Mouse (Mus musculus): ENCODE results near the gene Rcc1. TPM values are rescaled to one million over a fixed set of nuclear protein-coding genes. Genes with fewer than 3 reads are reported as not detected.

Gene Rcc1
- polyA plus RNA-seq, 1 experiment from 2014 or later = 45.3 TPM

- Histone ChIP-seq H3K9ac (replicated peaks; ENCODE audit: low read depth, low read length) (no peak overlapping the region), H3K27ac (ENCODE audit: low read length) (no peak overlapping the region), H3K4me2 (replicated peaks; ENCODE audit: low read depth, low read length) (no peak overlapping the region), H3K4me3 (ENCODE audit: low read depth, low read length) (no peak overlapping the region), H3K4me1 (ENCODE audit: control insufficient read depth, insufficient read depth, low read length) (no peaks in the 10 kb centered on the region), H3K36me3 (ENCODE audit: control insufficient read depth, insufficient read depth, low read length) (peaks cover 11% of the 10 kb centered on the region; the same call in 1 of the 2 replicates), H3K9me3 (ENCODE audit: control insufficient read depth, low read depth, low read length) (no peaks in the 10 kb centered on the region), H3K27me3 (ENCODE audit: control insufficient read depth, insufficient read depth, low read length) (no peaks in the 10 kb centered on the region)
- ATAC-seq (ENCODE audit: insufficient number of reproducible peaks, insufficient read depth, low FRiP score, low read depth) = no peak
- 76% methylated on average over 5 of the region's 5 CpGs for WGBS
These were observed 34.2 kb upstream of the Rcc1 start for GRCm38 (mm10) chr4:132387617-132388016.

DNA sequence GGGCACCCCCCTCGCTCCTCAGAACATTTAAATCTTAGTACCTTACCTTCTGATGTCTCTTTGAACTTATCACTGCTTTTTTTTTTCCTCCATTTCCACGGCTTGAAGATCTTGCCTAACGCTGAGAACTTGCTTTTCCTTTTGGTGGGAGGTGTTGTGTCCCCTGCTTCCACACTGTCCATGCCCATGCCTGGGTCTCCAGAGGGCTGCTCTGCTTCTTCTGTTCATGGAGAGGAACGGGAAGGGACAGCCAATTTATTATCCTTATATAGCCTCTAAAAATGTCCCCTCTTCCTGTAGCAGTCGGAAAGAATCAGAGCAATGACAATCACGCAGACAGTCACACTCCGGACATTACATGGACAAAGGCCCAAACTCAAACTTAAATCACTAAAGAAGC lies 33.4 kb upstream of the Rcc1 start:
- no peaks in the 10 kb centered on the region for H3K27me3 ChIP-seq (ENCODE audit: control insufficient read depth, insufficient read depth, low read length)
- no peaks in the 10 kb centered on the region for H3K9me3 ChIP-seq (ENCODE audit: control insufficient read depth, low read depth, low read length)
- peaks cover 11% of the 10 kb centered on the region; the same call in 1 of the 2 replicates for H3K36me3 ChIP-seq (ENCODE audit: control insufficient read depth, insufficient read depth, low read length)
- no peak overlapping the region for H3K4me2 ChIP-seq (replicated peaks; ENCODE audit: low read depth, low read length)
- H3K4me3 ChIP-seq (ENCODE audit: low read depth, low read length) = no peak overlapping the region
- no peaks in the 10 kb centered on the region for H3K4me1 ChIP-seq (ENCODE audit: control insufficient read depth, insufficient read depth, low read length)
- no peak for ATAC-seq (ENCODE audit: insufficient number of reproducible peaks, insufficient read depth, low FRiP score, low read depth)
- WGBS = 83% methylated on average over 7 of the region's 7 CpGs
- no peak overlapping the region for H3K27ac ChIP-seq (ENCODE audit: low read length)
- H3K9ac ChIP-seq (replicated peaks; ENCODE audit: low read depth, low read length) = no peak overlapping the region

- Histone ChIP-seq H3K9ac (replicated peaks; ENCODE audit: low read depth, low read length) (no peak overlapping the region), H3K36me3 (ENCODE audit: control insufficient read depth, insufficient read depth, low read length) (peaks cover 11% of the 10 kb centered on the region; the same call in 1 of the 2 replicates), H3K9me3 (ENCODE audit: control insufficient read depth, low read depth, low read length) (no peaks in the 10 kb centered on the region), H3K4me2 (replicated peaks; ENCODE audit: low read depth, low read length) (no peak overlapping the region), H3K4me1 (ENCODE audit: control insufficient read depth, insufficient read depth, low read length) (no peaks in the 10 kb centered on the region), H3K4me3 (ENCODE audit: low read depth, low read length) (no peak overlapping the region), H3K27ac (ENCODE audit: low read length) (no peak overlapping the region), H3K27me3 (ENCODE audit: control insufficient read depth, insufficient read depth, low read length) (no peaks in the 10 kb centered on the region)
- 84% methylated on average over 8 of the region's 8 CpGs for WGBS
- no peak for ATAC-seq (ENCODE audit: insufficient number of reproducible peaks, insufficient read depth, low FRiP score, low read depth)
These were observed 32.5 kb upstream of the Rcc1 start for GRCm38 (mm10) chr4:132385771-132386410.

- no peaks in the 10 kb centered on the region for H3K9me3 ChIP-seq (ENCODE audit: control insufficient read depth, low read depth, low read length)
- WGBS = 82% methylated on average over 3 of the region's 3 CpGs
- H3K4me1 ChIP-seq (ENCODE audit: control insufficient read depth, insufficient read depth, low read length) = no peaks in the 10 kb centered on the region
- no peak overlapping the region for H3K4me3 ChIP-seq (ENCODE audit: low read depth, low read length)
- H3K36me3 ChIP-seq (ENCODE audit: control insufficient read depth, insufficient read depth, low read length) = peaks cover 11% of the 10 kb centered on the region; the same call in 1 of the 2 replicates
- no peaks in the 10 kb centered on the region for H3K27me3 ChIP-seq (ENCODE audit: control insufficient read depth, insufficient read depth, low read length)
- H3K4me2 ChIP-seq (replicated peaks; ENCODE audit: low read depth, low read length) = no peak overlapping the region
- no peak for ATAC-seq (ENCODE audit: insufficient number of reproducible peaks, insufficient read depth, low FRiP score, low read depth)
- H3K9ac ChIP-seq (replicated peaks; ENCODE audit: low read depth, low read length) = no peak overlapping the region
- no peak overlapping the region for H3K27ac ChIP-seq (ENCODE audit: low read length)
These were observed 30.1 kb upstream of the Rcc1 start for GRCm38 (mm10) chr4:132383455-132383854.

GRCm38 (mm10) chr4:132382296-132382695 lies 28.9 kb upstream of the Rcc1 start:
- H3K9ac ChIP-seq (replicated peaks; ENCODE audit: low read depth, low read length) = no peak overlapping the region
- H3K27ac ChIP-seq (ENCODE audit: low read length) = no peak overlapping the region
- H3K27me3 ChIP-seq (ENCODE audit: control insufficient read depth, insufficient read depth, low read length) = no peaks in the 10 kb centered on the region
- no peaks in the 10 kb centered on the region for H3K9me3 ChIP-seq (ENCODE audit: control insufficient read depth, low read depth, low read length)
- no peak overlapping the region for H3K4me3 ChIP-seq (ENCODE audit: low read depth, low read length)
- peaks cover 16% of the 10 kb centered on the region; the same call in 1 of the 2 replicates for H3K36me3 ChIP-seq (ENCODE audit: control insufficient read depth, insufficient read depth, low read length)
- H3K4me2 ChIP-seq (replicated peaks; ENCODE audit: low read depth, low read length) = no peak overlapping the region
- 85% methylated on average over 4 of the region's 4 CpGs for WGBS
- no peaks in the 10 kb centered on the region for H3K4me1 ChIP-seq (ENCODE audit: control insufficient read depth, insufficient read depth, low read length)
- no peak for ATAC-seq (ENCODE audit: insufficient number of reproducible peaks, insufficient read depth, low FRiP score, low read depth)

GRCm38 (mm10) chr4:132380965-132381616 lies 27.7 kb upstream of the Rcc1 start:
- Histone ChIP-seq H3K4me1 (ENCODE audit: control insufficient read depth, insufficient read depth, low read length) (no peaks in the 10 kb centered on the region), H3K9me3 (ENCODE audit: control insufficient read depth, low read depth, low read length) (no peaks in the 10 kb centered on the region), H3K36me3 (ENCODE audit: control insufficient read depth, insufficient read depth, low read length) (peaks cover 20% of the 10 kb centered on the region; the same call in 1 of the 2 replicates), H3K27ac (ENCODE audit: low read length) (no peak overlapping the region), H3K4me2 (replicated peaks; ENCODE audit: low read depth, low read length) (no peak overlapping the region), H3K4me3 (ENCODE audit: low read depth, low read length) (no peak overlapping the region), H3K9ac (replicated peaks; ENCODE audit: low read depth, low read length) (no peak overlapping the region), H3K27me3 (ENCODE audit: control insufficient read depth, insufficient read depth, low read length) (no peaks in the 10 kb centered on the region)
- no peak for ATAC-seq (ENCODE audit: insufficient number of reproducible peaks, insufficient read depth, low FRiP score, low read depth)
- 82% methylated on average over 2 of the region's 2 CpGs for WGBS

DNA sequence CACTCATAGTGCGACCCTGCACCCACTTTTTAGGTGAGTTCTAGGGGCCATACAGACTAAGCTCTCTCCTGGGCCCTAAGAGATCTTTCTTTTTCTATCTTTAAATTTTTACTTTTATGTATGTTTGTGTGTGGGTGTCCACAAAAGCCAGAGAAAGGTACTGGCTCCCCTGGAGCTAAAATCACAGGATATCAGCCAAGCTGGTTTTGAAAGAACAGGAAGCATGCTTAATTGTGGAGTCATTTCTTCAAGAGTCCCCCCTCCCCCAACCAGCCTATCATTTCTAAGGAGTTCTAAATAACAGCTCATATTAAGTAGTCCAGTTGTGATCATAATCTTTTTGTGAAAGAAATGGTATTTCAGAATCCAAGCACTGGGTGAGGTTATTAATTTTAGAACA lies 20.4 kb upstream of the Rcc1 start:
- Histone ChIP-seq H3K4me1 (ENCODE audit: control insufficient read depth, insufficient read depth, low read length) (no peaks in the 10 kb centered on the region), H3K36me3 (ENCODE audit: control insufficient read depth, insufficient read depth, low read length) (peaks cover 52% of the 10 kb centered on the region)
- WGBS = 93% methylated on average over 1 of the region's 1 CpGs

GRCm38 (mm10) chr4:132369953-132370750 lies 16.7 kb upstream of the Rcc1 start:
- Histone ChIP-seq H3K27ac (ENCODE audit: low read length) (no peak overlapping the region), H3K4me2 (replicated peaks; ENCODE audit: low read depth, low read length) (no peak overlapping the region), H3K36me3 (ENCODE audit: control insufficient read depth, insufficient read depth, low read length) (peaks cover 56% of the 10 kb centered on the region), H3K9me3 (ENCODE audit: control insufficient read depth, low read depth, low read length) (no peaks in the 10 kb centered on the region), H3K27me3 (ENCODE audit: control insufficient read depth, insufficient read depth, low read length) (no peaks in the 10 kb centered on the region), H3K9ac (replicated peaks; ENCODE audit: low read depth, low read length) (no peak overlapping the region), H3K4me1 (ENCODE audit: control insufficient read depth, insufficient read depth, low read length) (no peaks in the 10 kb centered on the region), H3K4me3 (ENCODE audit: low read depth, low read length) (no peak overlapping the region)
- 80% methylated on average over 8 of the region's 8 CpGs for WGBS
- ATAC-seq (ENCODE audit: insufficient number of reproducible peaks, insufficient read depth, low FRiP score, low read depth) = no peak

More for the DNA sequence above, 20.4 kb upstream of the Rcc1 start:
- H3K9ac ChIP-seq (replicated peaks; ENCODE audit: low read depth, low read length) = no peak overlapping the region
- H3K9me3 ChIP-seq (ENCODE audit: control insufficient read depth, low read depth, low read length) = no peaks in the 10 kb centered on the region
- ATAC-seq (ENCODE audit: insufficient number of reproducible peaks, insufficient read depth, low FRiP score, low read depth) = no peak
- H3K27me3 ChIP-seq (ENCODE audit: control insufficient read depth, insufficient read depth, low read length) = no peaks in the 10 kb centered on the region
- H3K4me3 ChIP-seq (ENCODE audit: low read depth, low read length) = no peak overlapping the region
- H3K4me2 ChIP-seq (replicated peaks; ENCODE audit: low read depth, low read length) = no peak overlapping the region
- no peak overlapping the region for H3K27ac ChIP-seq (ENCODE audit: low read length)

Data from stomach, embryonic 14.5 days (tissue).